Mouse (Mus musculus): ENCODE measurements at regions not wholly inside any gene's neighbourhood (a gene's known extent, or its start where the extent isn't known, plus 50 kb on each side); places are given as distances from the start of the nearest gene placed in this dataset.

DNA sequence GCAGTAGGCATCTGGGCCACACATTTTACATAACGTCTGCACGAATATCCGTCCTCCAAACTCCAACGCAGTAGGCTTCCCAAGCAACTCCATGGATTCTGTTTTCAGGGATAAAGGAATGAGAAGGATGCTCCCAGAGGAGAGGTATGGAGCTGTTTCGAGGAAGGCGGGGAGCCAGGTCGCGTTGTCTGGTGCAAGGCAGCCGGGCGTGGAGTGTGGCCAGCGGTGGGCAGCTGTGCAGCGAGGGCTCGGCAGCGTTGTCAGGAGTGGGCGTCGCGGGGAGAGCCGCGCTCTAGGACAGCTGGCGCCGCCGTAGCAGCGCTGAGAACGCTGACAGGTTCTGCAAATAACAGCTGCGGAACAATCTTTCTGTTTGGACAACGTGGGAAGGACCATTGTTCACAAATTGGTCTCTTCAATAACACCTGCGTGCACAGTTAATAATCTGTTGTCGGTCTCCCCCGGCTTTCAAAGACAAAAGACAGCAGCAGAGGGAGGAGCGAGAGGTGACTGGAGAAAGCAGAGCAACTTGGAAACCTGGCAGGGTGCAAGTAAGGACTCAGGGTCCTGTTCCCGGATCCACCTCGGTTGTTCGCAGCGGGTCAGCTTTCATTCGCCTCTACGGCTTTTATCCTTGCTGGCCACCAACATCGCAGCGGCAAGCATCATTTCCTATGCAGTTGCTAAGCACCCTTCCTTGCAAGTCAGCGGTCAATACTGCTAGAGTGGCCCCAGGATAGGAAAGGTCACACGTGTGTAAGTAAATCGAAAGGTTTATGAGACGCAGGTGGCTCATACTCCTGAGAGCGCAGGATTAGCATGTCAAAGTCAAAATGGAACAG, 83.0 kb upstream of the Dlx2 start:
- WGBS: 3% methylated on average over 43 of the region's 43 CpGs

DNA sequence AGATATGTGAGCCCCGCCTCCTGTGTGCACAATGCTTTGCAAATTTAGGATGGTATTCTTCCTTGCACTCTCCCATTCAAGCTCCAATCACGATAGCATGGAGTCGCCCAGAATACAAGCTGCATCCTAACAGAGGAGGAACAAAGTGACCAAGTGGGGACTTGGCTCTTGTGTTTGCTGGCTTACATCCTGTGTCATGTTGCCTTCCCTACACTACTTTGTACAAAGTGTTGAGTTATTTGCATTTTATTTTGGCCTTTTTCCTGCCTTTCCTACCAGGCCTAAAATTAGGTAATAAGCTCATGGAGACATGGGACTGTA, 83.5 kb upstream of the Dlx2 start:
- Histone ChIP-seq H3K27ac (ENCODE audit: low read depth, low read length) (no peak overlapping the region), H3K4me2 (peak overlapping the region; percentile 71)
- 23% methylated on average over 3 of the region's 3 CpGs for WGBS

More for the DNA sequence above, 83.0 kb upstream of the Dlx2 start:
- Histone ChIP-seq H3K4me2 (peak overlapping the region; percentile 71), H3K36me3 (ENCODE audit: control insufficient read depth, insufficient read depth, low read length) (no peaks in the 10 kb centered on the region), H3K4me1 (replicated peaks; ENCODE audit: control insufficient read depth, insufficient read depth, low read length) (peaks cover 9% of the 10 kb centered on the region), H3K9ac (ENCODE audit: low read depth, low read length) (peak overlapping the region; percentile 36; the same call in 1 of the 2 replicates), H3K27me3 (replicated peaks; ENCODE audit: control insufficient read depth, insufficient read depth, low read length) (peaks cover 14% of the 10 kb centered on the region), H3K4me3 (ENCODE audit: low read depth, low read length) (peak overlapping the region; percentile 36), H3K27ac (ENCODE audit: low read depth, low read length) (no peak overlapping the region), H3K9me3 (ENCODE audit: control insufficient read depth, low read length) (no peaks in the 10 kb centered on the region)
- ATAC-seq (replicated peaks; ENCODE audit: low FRiP score) (no peak), DNase-seq (ENCODE audit: low spot score) (no peak)

DNA sequence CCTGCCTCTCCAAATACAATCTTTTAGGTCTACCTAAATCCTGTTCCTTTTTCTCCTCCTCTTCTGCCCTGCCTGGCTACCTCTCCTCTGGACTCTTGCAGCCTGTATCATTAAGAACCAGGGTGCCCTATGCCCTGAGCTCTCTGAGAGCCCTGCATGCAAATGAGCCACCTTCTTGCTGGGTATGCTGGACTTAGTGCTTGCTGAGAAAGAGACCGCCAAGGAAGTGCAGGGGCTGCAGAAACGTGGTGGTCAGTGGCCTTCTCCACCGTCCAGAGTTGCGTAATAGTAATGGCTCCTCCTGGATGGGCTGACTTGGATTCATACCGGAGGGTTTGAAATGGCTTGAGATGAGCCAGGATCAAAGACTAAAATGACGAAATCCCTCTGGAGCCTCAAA, 86.9 kb upstream of the Dlx2 start:
- no peaks in the 10 kb centered on the region for H3K9me3 ChIP-seq (ENCODE audit: control insufficient read depth, low read length)
- DNase-seq (ENCODE audit: low spot score) (no peak), ATAC-seq (replicated peaks; ENCODE audit: low FRiP score) (no peak)
- H3K4me3 ChIP-seq (ENCODE audit: low read depth, low read length): no peak overlapping the region
- WGBS: 65% methylated on average over 6 of the region's 6 CpGs
- H3K27ac ChIP-seq (ENCODE audit: low read depth, low read length): no peak overlapping the region
- H3K4me1 ChIP-seq (replicated peaks; ENCODE audit: control insufficient read depth, insufficient read depth, low read length): peaks cover 4% of the 10 kb centered on the region
- H3K4me2 ChIP-seq: no peak overlapping the region
- no peaks in the 10 kb centered on the region for H3K36me3 ChIP-seq (ENCODE audit: control insufficient read depth, insufficient read depth, low read length)
- H3K9ac ChIP-seq (ENCODE audit: low read depth, low read length): no peak overlapping the region
- H3K27me3 ChIP-seq (replicated peaks; ENCODE audit: control insufficient read depth, insufficient read depth, low read length): peaks cover 14% of the 10 kb centered on the region

More for the DNA sequence above, 83.5 kb upstream of the Dlx2 start:
- H3K9ac ChIP-seq (ENCODE audit: low read depth, low read length): no peak overlapping the region
- H3K4me3 ChIP-seq (ENCODE audit: low read depth, low read length): peak overlapping the region; percentile 36
- ATAC-seq (replicated peaks; ENCODE audit: low FRiP score) (no peak), DNase-seq (ENCODE audit: low spot score) (no peak)
- H3K27me3 ChIP-seq (replicated peaks; ENCODE audit: control insufficient read depth, insufficient read depth, low read length): peaks cover 14% of the 10 kb centered on the region
- H3K4me1 ChIP-seq (replicated peaks; ENCODE audit: control insufficient read depth, insufficient read depth, low read length): peaks cover 9% of the 10 kb centered on the region
- no peaks in the 10 kb centered on the region for H3K9me3 ChIP-seq (ENCODE audit: control insufficient read depth, low read length)
- H3K36me3 ChIP-seq (ENCODE audit: control insufficient read depth, insufficient read depth, low read length): no peaks in the 10 kb centered on the region

DNA sequence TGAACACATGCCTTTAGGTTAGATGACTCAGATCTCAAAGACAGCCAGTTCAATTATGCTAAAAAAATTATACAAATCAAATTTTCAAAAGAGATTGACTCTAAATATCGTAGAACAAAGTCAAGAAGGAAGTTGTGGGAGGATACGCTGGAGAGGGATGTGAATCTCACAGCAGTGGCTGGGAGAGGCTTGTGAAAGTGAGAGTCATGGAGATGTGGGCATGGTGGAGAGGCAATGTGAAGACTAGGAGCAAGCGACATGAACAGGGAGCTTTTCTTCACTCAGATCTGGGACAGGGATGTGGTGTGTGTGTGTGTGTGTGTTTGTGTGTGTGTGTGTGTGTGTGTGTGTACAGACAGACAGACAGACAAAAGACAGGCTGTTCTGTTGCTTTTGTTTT, 87.9 kb upstream of the Dlx2 start:
- Histone ChIP-seq H3K4me1 (replicated peaks; ENCODE audit: control insufficient read depth, insufficient read depth, low read length) (peaks cover 4% of the 10 kb centered on the region), H3K9me3 (ENCODE audit: control insufficient read depth, low read length) (no peaks in the 10 kb centered on the region), H3K27ac (ENCODE audit: low read depth, low read length) (no peak overlapping the region), H3K4me3 (ENCODE audit: low read depth, low read length) (no peak overlapping the region), H3K36me3 (ENCODE audit: control insufficient read depth, insufficient read depth, low read length) (no peaks in the 10 kb centered on the region), H3K27me3 (replicated peaks; ENCODE audit: control insufficient read depth, insufficient read depth, low read length) (peaks cover 7% of the 10 kb centered on the region), H3K4me2 (no peak overlapping the region), H3K9ac (ENCODE audit: low read depth, low read length) (no peak overlapping the region)
- no peak for ATAC-seq (replicated peaks; ENCODE audit: low FRiP score)
- 68% methylated on average over 3 of the region's 3 CpGs for WGBS
- no peak for DNase-seq (ENCODE audit: low spot score)

DNA sequence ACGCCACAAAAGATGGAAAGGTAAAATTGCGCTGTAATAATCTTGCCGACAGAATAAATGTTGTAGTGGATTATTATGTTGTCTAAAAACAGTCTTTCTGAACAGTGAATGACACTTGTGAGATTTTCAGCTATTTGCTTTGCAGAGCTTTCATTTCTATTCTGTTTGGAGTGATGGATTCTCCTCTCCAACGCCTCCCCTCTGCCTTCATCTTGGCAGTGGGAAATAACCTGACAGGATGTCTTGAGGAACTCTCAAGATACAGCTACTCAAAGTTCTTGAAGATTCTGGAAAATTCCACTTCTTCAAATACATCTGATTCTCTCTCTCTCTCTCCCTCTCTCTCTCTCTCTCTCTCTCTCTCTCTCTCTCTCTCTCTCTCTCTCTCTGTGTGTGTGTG, 89.6 kb upstream of the Dlx2 start:
- Histone ChIP-seq H3K36me3 (ENCODE audit: control insufficient read depth, insufficient read depth, low read length) (no peaks in the 10 kb centered on the region), H3K4me2 (no peak overlapping the region), H3K4me1 (replicated peaks; ENCODE audit: control insufficient read depth, insufficient read depth, low read length) (no peaks in the 10 kb centered on the region), H3K9ac (ENCODE audit: low read depth, low read length) (no peak overlapping the region), H3K4me3 (ENCODE audit: low read depth, low read length) (no peak overlapping the region), H3K27ac (ENCODE audit: low read depth, low read length) (no peak overlapping the region), H3K9me3 (ENCODE audit: control insufficient read depth, low read length) (no peaks in the 10 kb centered on the region; the same call in 1 of the 2 replicates), H3K27me3 (replicated peaks; ENCODE audit: control insufficient read depth, insufficient read depth, low read length) (no peaks in the 10 kb centered on the region)
- DNase-seq (ENCODE audit: low spot score) (no peak), ATAC-seq (replicated peaks; ENCODE audit: low FRiP score) (no peak)
- WGBS: 87% methylated on average over 4 of the region's 4 CpGs

DNA sequence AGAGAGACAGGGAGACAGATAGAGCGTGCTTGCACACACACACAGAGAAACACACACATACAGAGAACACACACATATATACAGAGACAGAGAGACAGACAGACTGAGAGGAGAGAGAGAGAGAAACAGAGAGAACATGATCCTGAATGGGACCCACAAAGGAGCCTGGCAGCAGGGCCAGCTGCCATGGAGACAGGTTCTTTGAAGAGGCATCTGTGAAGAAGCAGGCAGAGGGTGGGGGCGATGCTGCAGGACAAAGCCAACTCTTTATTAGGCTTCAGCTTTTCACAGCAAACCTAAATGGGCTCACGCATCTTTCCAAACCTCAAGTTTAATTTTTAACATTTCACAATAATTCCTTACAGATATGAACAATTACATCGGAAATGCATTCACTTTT, 90.0 kb upstream of the Dlx2 start:
- Histone ChIP-seq H3K27ac (ENCODE audit: low read depth, low read length) (no peak overlapping the region), H3K4me2 (no peak overlapping the region), H3K36me3 (ENCODE audit: control insufficient read depth, insufficient read depth, low read length) (no peaks in the 10 kb centered on the region), H3K27me3 (replicated peaks; ENCODE audit: control insufficient read depth, insufficient read depth, low read length) (no peaks in the 10 kb centered on the region), H3K4me3 (ENCODE audit: low read depth, low read length) (no peak overlapping the region), H3K9me3 (ENCODE audit: control insufficient read depth, low read length) (no peaks in the 10 kb centered on the region; the same call in 1 of the 2 replicates), H3K4me1 (replicated peaks; ENCODE audit: control insufficient read depth, insufficient read depth, low read length) (no peaks in the 10 kb centered on the region), H3K9ac (ENCODE audit: low read depth, low read length) (no peak overlapping the region)
- DNase-seq (ENCODE audit: low spot score) (no peak), ATAC-seq (replicated peaks; ENCODE audit: low FRiP score) (no peak)
- 81% methylated on average over 4 of the region's 4 CpGs for WGBS

DNA sequence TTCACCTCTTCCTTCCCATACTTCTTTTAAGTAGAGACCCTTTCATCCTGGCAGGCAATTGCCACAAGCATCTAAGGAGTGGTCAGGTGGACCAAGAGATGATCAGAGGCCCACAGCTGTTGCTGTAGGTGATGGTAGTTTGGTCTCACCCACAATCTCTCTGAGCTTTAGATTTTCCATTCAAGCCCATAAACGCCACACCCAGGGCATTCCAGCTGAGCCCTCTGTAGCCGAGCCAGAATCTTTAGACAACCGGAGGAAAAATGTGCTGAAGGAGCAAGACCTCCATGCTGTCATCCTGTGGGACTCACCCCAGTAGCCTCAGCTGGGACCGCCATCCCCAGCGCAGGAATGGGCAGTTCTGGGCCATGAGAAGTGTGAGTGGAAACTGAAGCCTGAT, 93.7 kb upstream of the Dlx2 start:
- Histone ChIP-seq H3K27me3 (replicated peaks; ENCODE audit: control insufficient read depth, insufficient read depth, low read length) (no peaks in the 10 kb centered on the region), H3K4me3 (ENCODE audit: low read depth, low read length) (no peak overlapping the region), H3K36me3 (ENCODE audit: control insufficient read depth, insufficient read depth, low read length) (no peaks in the 10 kb centered on the region), H3K9me3 (ENCODE audit: control insufficient read depth, low read length) (no peaks in the 10 kb centered on the region; the same call in 1 of the 2 replicates), H3K27ac (ENCODE audit: low read depth, low read length) (no peak overlapping the region), H3K9ac (ENCODE audit: low read depth, low read length) (no peak overlapping the region), H3K4me2 (no peak overlapping the region), H3K4me1 (replicated peaks; ENCODE audit: control insufficient read depth, insufficient read depth, low read length) (no peaks in the 10 kb centered on the region)
- no peak for DNase-seq (ENCODE audit: low spot score)
- ATAC-seq (replicated peaks; ENCODE audit: low FRiP score): no peak
- WGBS: 85% methylated on average over 5 of the region's 5 CpGs

DNA sequence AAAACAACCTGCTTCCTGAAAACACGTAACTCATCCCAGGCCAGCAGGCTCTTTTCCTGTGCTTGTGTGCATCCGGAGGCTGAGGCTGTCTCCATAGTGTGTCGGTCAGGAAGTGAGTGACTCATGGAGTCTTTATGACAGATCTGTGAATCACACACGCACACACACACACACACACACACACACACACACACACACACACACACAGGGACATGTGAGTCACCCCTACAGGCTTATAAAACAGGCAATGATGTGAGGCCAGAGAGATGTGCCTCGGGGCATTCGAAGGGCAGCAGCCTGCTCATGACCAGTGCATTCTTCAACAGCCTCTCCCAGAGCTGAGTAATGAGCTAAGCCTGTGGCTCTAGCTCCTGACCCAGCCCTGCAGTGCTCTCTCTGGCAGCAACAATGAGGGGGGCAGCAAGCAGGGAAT, 97.5 kb upstream of the Dlx2 start:
- 38% methylated on average over 6 of the region's 6 CpGs for WGBS
- DNase-seq (ENCODE audit: low spot score): no peak
- Histone ChIP-seq H3K9ac (ENCODE audit: low read depth, low read length) (no peak overlapping the region), H3K4me1 (replicated peaks; ENCODE audit: control insufficient read depth, insufficient read depth, low read length) (no peaks in the 10 kb centered on the region), H3K27me3 (replicated peaks; ENCODE audit: control insufficient read depth, insufficient read depth, low read length) (no peaks in the 10 kb centered on the region), H3K9me3 (ENCODE audit: control insufficient read depth, low read length) (no peaks in the 10 kb centered on the region; the same call in 1 of the 2 replicates), H3K27ac (ENCODE audit: low read depth, low read length) (no peak overlapping the region), H3K36me3 (ENCODE audit: control insufficient read depth, insufficient read depth, low read length) (no peaks in the 10 kb centered on the region), H3K4me3 (ENCODE audit: low read depth, low read length) (no peak overlapping the region), H3K4me2 (no peak overlapping the region)
- ATAC-seq (replicated peaks; ENCODE audit: low FRiP score): no peak

DNA sequence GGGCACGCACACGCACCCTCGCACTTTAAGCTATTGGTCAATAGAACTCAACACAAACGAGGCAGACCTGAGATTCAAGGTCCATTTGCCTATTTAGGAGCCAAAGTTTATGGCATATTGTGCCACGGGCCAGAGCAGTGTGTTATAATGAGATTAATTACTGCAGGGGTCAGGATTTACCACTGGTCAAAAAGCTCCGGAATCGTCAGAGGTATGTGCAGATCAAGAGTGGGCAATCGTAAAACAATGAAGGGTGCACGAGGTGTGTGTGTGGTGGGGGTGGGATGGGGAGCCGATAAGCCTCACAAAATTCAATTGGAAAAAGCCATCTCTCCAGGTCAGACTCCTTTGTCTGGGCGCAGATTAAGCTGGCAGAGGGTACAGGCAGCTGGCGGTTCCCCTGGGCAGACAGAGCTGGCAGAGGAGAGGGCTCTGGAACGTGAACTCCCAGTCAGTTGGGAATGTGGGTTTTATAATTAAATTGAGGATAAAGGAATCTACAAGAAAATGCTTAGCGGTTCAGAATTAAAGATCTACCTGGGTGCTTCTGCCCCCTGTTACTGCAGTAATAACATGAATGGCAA, 97.4 kb upstream of the Itga6 start:
- no peak overlapping the region for H3K9ac ChIP-seq (ENCODE audit: low read depth, low read length)
- H3K9me3 ChIP-seq (ENCODE audit: control insufficient read depth, low read length): no peaks in the 10 kb centered on the region
- 81% methylated on average over 14 of the region's 14 CpGs for WGBS
- H3K27me3 ChIP-seq (replicated peaks; ENCODE audit: control insufficient read depth, insufficient read depth, low read length): no peaks in the 10 kb centered on the region
- H3K27ac ChIP-seq (ENCODE audit: low read depth, low read length): no peak overlapping the region
- no peak overlapping the region for H3K4me2 ChIP-seq
- H3K4me3 ChIP-seq (ENCODE audit: low read depth, low read length): no peak overlapping the region
- DNase-seq (ENCODE audit: low spot score): no peak
- H3K4me1 ChIP-seq (replicated peaks; ENCODE audit: control insufficient read depth, insufficient read depth, low read length): peaks cover 3% of the 10 kb centered on the region; the same call in 1 of the 2 replicates
- H3K36me3 ChIP-seq (ENCODE audit: control insufficient read depth, insufficient read depth, low read length): no peaks in the 10 kb centered on the region
- no peak for ATAC-seq (replicated peaks; ENCODE audit: low FRiP score)
